Mouse (Mus musculus) spleen, adult 2 months (tissue): ENCODE results near the gene Cdc42se1. TPM values are rescaled to one million over a fixed set of nuclear protein-coding genes. Genes with fewer than 3 reads are reported as not detected.
A peak's percentile ranks its signal among the peaks of the same experiment; 100 is the strongest.

ENCODE experiments used
- DNase-seq, 2 experiments: peaks; one replicate each; pipeline versions ENCODE4 v3.0.0 to v3.0.0-alpha.2; 2012 to 2021; ENCODE audit warnings: low spot score in 2 of 2, low read depth in 1 of 2
- H3K27ac ChIP-seq: fragments of 200-500 bp; 2 replicates; pipeline ENCODE4 v1.5.1; 2012; ENCODE audit warnings: low read length, inconsistent platforms; ENCODE audit not compliant: insufficient read depth
- H3K27me3 ChIP-seq: fragments of 200-500 bp; 2 replicates; pipeline ENCODE4 v1.6.1; 2012; ENCODE audit warnings: mild to moderate bottlenecking, moderate library complexity, low read length, inconsistent platforms; ENCODE audit not compliant: control insufficient read depth, insufficient read depth
- H3K36me3 ChIP-seq: fragments of 200-500 bp; 2 replicates; pipeline ENCODE4 v1.6.1; 2012; ENCODE audit warnings: mild to moderate bottlenecking, low read length, inconsistent platforms; ENCODE audit not compliant: control insufficient read depth, insufficient read depth
- H3K4me1 ChIP-seq: fragments of 200-500 bp; 2 replicates; pipeline ENCODE4 v1.6.1; 2011; ENCODE audit warnings: inconsistent platforms; ENCODE audit not compliant: control insufficient read depth, insufficient read depth, insufficient read length
- H3K4me3 ChIP-seq: fragments of 200-500 bp; 2 replicates; pipeline ENCODE4 v1.5.1; 2011; ENCODE audit warnings: mild to moderate bottlenecking, inconsistent platforms; ENCODE audit not compliant: insufficient read depth, insufficient read length; ENCODE audit errors: extremely low read depth
- CTCF ChIP-seq: fragments of 200-500 bp; IDR thresholded peaks from 2 replicates; pipeline ENCODE4 v1.5.1; 2011; ENCODE audit warnings: mild to moderate bottlenecking, inconsistent platforms; ENCODE audit not compliant: insufficient read depth, insufficient read length, insufficient replicate concordance; ENCODE audit errors: extremely low read depth
- POLR2A ChIP-seq: fragments of 200-500 bp; IDR thresholded peaks from 2 replicates; pipeline ENCODE4 v1.6.1; 2011; ENCODE audit warnings: low read depth, low read length, inconsistent platforms
- WGBS: fragments of 180-500 bp; shearing (Covaris S2); methylation state at CpG from one replicate; pipeline ENCODE4 v1.1.7; 2018; 5-methylcytosine and 5-hydroxymethylcytosine counted together
- polyA plus RNA-seq: library from polyadenylated mRNA; depleted of rRNA; stranded (reverse); fragments of >200 nt; gene quantifications from 2 replicates; pipeline ENCODE4 v1.2.3, GENCODE M21; 2012

The Cdc42se1 gene
- polyA plus RNA-seq, 1 experiment: 94.1 TPM

- H3K27me3 ChIP-seq: no peaks in the 10 kb centered on the region
- no peak for DNase-seq
- TF ChIP-seq POLR2A (no peak), CTCF (no peak)
- peaks cover 4% of the 10 kb centered on the region for H3K36me3 ChIP-seq
- no peak overlapping the region for H3K4me3 ChIP-seq
- no peak overlapping the region for H3K27ac ChIP-seq
- 84% methylated on average over 2 of the region's 2 CpGs for WGBS
- no peaks in the 10 kb centered on the region for H3K4me1 ChIP-seq
Observed at GRCm38 (mm10) chr3:95223041-95223440, 5.5 kb upstream of the Cdc42se1 start.

DNA sequence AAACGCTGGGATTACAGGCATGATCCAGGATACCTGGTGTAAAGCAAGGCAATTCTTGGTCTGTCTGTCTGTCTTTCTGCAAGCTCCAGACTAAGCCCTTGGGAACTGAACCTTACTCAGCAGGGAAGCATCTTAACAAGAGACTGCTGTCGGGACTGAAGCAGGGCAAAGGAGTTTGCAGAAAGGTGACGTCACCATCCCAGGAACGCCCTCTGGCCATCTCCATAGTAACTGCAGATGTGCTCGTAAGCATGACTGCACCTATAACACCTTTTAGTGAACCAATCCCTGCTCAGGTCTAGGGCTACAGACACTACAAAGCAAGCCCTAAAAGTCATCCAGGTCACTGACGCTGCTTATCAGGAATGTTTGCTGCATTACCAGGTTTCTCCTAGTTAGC lies 4.2 kb upstream of the Cdc42se1 start:
- no peak for DNase-seq
- Histone ChIP-seq H3K4me3 (no peak overlapping the region), H3K27ac (no peak overlapping the region), H3K36me3 (peaks cover 4% of the 10 kb centered on the region), H3K27me3 (no peaks in the 10 kb centered on the region), H3K4me1 (no peaks in the 10 kb centered on the region)
- 85% methylated on average over 6 of the region's 6 CpGs for WGBS
- no peak for TF ChIP-seq POLR2A
- TF ChIP-seq CTCF: no peak

DNA sequence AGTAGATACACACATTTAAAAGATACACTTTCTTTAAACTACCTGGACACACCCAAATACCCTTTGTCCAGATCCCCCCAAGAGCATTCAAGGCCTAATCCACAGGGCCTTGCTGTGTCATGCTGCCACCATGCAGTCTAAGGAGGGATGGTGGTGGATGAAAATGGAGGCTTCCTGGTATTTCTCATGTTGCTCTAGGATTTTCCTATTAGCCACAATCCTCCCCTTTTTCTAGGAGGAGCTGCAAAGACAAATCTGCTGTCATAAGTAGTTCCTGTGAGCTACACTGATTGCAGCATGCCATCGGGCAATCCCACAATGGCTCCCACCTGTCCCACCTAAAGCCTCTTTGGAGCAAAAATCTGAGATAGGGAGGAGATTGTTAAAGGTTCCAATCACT lies 1.3 kb upstream of the Cdc42se1 start:
- Histone ChIP-seq H3K36me3 (peaks cover 7% of the 10 kb centered on the region), H3K27me3 (no peaks in the 10 kb centered on the region), H3K4me3 (no peak overlapping the region), H3K4me1 (peaks cover 8% of the 10 kb centered on the region; the same call in 1 of the 2 replicates), H3K27ac (no peak overlapping the region)
- DNase-seq: no peak
- TF ChIP-seq POLR2A (no peak), CTCF (no peak)
- WGBS: 52% methylated on average over 1 of the region's 1 CpGs

DNA sequence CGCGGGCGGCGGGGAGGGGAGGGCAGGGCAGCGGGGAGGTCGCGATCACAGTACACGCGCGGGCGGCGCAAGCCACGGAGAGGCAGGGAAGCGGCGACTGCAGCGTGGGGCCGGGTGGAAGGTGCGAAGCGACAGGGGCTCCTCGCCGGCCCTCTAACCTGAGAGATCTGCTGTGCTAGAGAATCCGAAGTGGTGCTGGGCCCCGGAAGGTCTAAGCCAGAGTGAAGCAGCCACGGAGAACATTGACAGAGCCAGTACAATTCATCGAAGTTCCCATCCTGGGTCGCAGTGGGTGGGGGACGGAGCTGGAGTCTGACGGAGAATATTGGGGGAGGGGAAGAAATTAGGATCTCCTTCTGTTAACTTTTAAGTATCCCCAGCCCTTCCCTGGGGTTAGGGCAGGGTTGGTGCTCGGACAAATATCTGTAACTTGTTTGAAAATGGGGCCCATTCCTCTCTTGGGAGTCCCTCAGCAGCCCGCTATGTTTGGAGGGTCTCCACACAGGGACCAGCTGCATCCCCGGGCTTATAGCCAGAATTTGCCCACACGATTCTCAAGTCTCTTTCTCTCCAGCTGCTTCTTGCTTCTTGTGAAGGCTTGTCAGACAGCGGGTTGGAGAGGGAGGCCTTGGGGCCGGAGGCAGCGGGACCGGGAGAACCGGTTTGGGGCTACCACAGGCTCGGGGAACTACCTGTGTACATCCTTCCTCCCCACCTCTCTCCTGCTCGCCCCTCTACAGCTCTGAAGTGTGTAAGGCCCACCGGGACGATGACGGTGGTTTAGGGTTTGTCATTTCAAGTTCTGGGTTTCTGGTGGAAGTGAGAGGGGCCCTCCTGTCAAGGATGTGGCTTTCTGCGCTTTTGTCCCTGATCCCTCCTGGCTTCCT lies 605 bp downstream of the Cdc42se1 start:
- H3K27ac ChIP-seq: peak overlapping the region; percentile 93
- H3K4me1 ChIP-seq: peaks cover 15% of the 10 kb centered on the region
- peaks cover 23% of the 10 kb centered on the region for H3K36me3 ChIP-seq
- TF ChIP-seq CTCF (no peak), POLR2A (no peak; the same call in 1 of the 2 replicates)
- peak in 1 of 2 experiments; percentile 25 for DNase-seq
- under 1% methylated on average over 43 of the region's 43 CpGs for WGBS
- peak overlapping the region; percentile 80 for H3K4me3 ChIP-seq
- H3K27me3 ChIP-seq: no peaks in the 10 kb centered on the region

DNA sequence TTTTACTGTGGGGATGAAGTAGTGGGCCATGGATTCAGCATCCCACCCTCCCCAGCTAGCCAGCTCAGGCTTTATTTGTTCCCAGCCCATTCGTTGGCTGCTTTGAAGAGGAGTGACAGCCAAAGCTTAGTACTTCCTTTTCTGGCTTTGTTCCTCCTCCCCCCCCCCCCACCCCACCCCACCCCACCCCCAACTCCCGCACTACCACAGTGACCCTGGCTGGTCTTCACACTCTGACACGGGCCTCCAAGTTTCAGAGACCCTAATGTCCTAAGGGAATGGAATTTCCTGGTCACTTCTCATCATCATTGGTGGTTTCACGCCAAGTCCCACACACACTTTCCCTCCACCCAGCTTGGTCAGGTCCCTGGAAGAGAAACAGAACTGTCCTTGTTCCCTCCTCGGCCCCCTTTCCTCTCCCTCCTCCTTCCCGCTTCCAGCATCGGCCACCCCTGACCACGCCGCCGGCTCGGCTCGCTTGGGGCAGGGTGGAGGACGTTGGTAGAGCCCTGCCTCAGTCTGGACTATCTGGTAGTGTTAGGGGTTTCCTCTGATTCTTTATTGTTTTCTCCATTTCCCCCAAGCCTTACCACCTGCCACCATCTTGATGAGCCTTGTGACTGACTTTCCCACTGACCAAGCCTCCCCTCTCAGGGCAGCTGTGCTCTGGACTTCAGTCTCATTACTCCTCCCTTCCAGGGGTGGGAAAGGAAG lies 1.4 kb downstream of the Cdc42se1 start:
- Histone ChIP-seq H3K4me1 (peaks cover 15% of the 10 kb centered on the region), H3K27me3 (no peaks in the 10 kb centered on the region), H3K36me3 (peaks cover 30% of the 10 kb centered on the region), H3K27ac (peak overlapping the region; percentile 97), H3K4me3 (peak overlapping the region; percentile 80)
- DNase-seq: peak in 1 of 2 experiments; percentile 31
- under 1% methylated on average over 13 of the region's 13 CpGs for WGBS
- TF ChIP-seq CTCF: no peak
- TF ChIP-seq POLR2A: no peak

- Histone ChIP-seq H3K27me3 (no peaks in the 10 kb centered on the region), H3K36me3 (peaks cover 36% of the 10 kb centered on the region), H3K4me3 (peak overlapping the region; percentile 80), H3K4me1 (peaks cover 15% of the 10 kb centered on the region), H3K27ac (peak overlapping the region; percentile 97)
- DNase-seq: peak in 1 of 2 experiments; percentile 20
- TF ChIP-seq POLR2A (no peak; the same call in 1 of the 2 replicates), CTCF (no peak)
- 7% methylated on average over 8 of the region's 8 CpGs for WGBS
Observed at GRCm38 (mm10) chr3:95230495-95231297, 2.2 kb downstream of the Cdc42se1 start.
